31 mouse cellular contexts compared by ENCODE assay signal in the genomic region with DNA sequence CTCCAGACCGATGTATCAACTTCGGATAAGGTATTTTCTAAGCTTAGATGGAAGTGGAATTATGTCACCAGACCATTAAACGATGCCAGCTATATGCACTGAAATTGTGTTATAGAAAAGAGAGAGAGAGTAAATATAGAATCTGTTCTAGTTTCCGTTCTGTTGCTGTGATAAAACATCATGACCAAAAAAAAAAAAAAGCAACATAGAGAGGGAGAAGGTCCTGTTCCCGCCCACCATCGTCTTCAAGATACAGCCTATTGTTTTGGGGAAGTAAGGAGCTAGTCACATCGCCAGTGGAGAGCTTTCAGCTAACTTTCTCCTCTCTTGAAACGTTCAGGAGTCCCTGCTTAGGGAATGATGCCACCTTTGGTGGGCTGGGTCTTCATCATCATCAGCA.
"Had no signal": no experiment of that assay in that cellular context is flagged by ENCODE, and none has a peak within 500 bp of the region (broad histone marks: within the 10 kb centered on the region; RNA-seq: fewer than 3 reads in every experiment).

No protein-coding gene starts in this region.

- DNase-seq: left cerebral cortex, postnatal 4 days; liver; liver, embryonic 13.5 days; liver, postnatal 0 days; lung, adult 18-20 months; lung, adult 2 months; lung, embryonic 14.5 days; lung, postnatal 10 days; lung, postnatal 14 days; lung, postnatal 36 days; lung, postnatal 4 days; midbrain, embryonic 14.5 days had no signal

- H3K4me1 ChIP-seq: limb, embryonic 12.5 days; limb, embryonic 15.5 days; liver, embryonic 12.5 days; liver, embryonic 15.5 days; midbrain, embryonic 12.5 days; midbrain, embryonic 13.5 days; midbrain, embryonic 15.5 days had no signal

- H3K9ac ChIP-seq: limb, embryonic 12.5 days; limb, embryonic 13.5 days; limb, embryonic 15.5 days; liver, embryonic 12.5 days; liver, embryonic 13.5 days; liver, embryonic 14.5 days; liver, embryonic 15.5 days; liver, postnatal 0 days; lung, embryonic 14.5 days; lung, embryonic 15.5 days; midbrain, embryonic 12.5 days; midbrain, embryonic 13.5 days; midbrain, embryonic 15.5 days; neural tube, embryonic 12.5 days; neural tube, embryonic 13.5 days had no signal

- H3K9me3 ChIP-seq: limb, embryonic 10.5 days; limb, embryonic 12.5 days; limb, embryonic 13.5 days; limb, embryonic 15.5 days; liver, embryonic 12.5 days; liver, embryonic 13.5 days; liver, embryonic 15.5 days; lung, embryonic 15.5 days; megakaryocyte, embryonic 14.5 days; midbrain, embryonic 12.5 days; midbrain, embryonic 13.5 days; midbrain, embryonic 15.5 days; neural tube, embryonic 12.5 days; neural tube, embryonic 13.5 days had no signal

- H3K36me3 ChIP-seq: limb, embryonic 10.5 days; limb, embryonic 12.5 days; limb, embryonic 13.5 days; limb, embryonic 15.5 days; liver, embryonic 12.5 days; liver, embryonic 13.5 days; liver, embryonic 15.5 days; lung, embryonic 15.5 days; midbrain, embryonic 12.5 days; midbrain, embryonic 13.5 days; midbrain, embryonic 15.5 days; neural tube, embryonic 12.5 days; neural tube, embryonic 13.5 days had no signal

- H3K4me3 ChIP-seq: limb, embryonic 10.5 days; limb, embryonic 12.5 days; limb, embryonic 13.5 days; limb, embryonic 15.5 days; liver, embryonic 12.5 days; liver, embryonic 13.5 days; liver, embryonic 15.5 days; lung, embryonic 15.5 days; megakaryocyte, embryonic 14.5 days; midbrain, embryonic 12.5 days; midbrain, embryonic 13.5 days; midbrain, embryonic 15.5 days; myocyte; neural tube, embryonic 12.5 days; neural tube, embryonic 13.5 days had no signal

- H3K27ac ChIP-seq: limb, embryonic 10.5 days; limb, embryonic 12.5 days; limb, embryonic 13.5 days; limb, embryonic 15.5 days; liver, embryonic 12.5 days; liver, embryonic 13.5 days; liver, embryonic 14.5 days; liver, embryonic 15.5 days; macrophage; midbrain, embryonic 12.5 days; midbrain, embryonic 13.5 days; midbrain, embryonic 15.5 days; neural tube, embryonic 12.5 days; neural tube, embryonic 13.5 days had no signal

- H3K27me3 ChIP-seq: limb, embryonic 12.5 days; limb, embryonic 13.5 days; limb, embryonic 15.5 days; liver, embryonic 12.5 days; liver, embryonic 13.5 days; liver, embryonic 15.5 days; lung, embryonic 15.5 days; megakaryocyte, embryonic 14.5 days; midbrain, embryonic 12.5 days; midbrain, embryonic 13.5 days; midbrain, embryonic 15.5 days; neural tube, embryonic 12.5 days; neural tube, embryonic 13.5 days had no signal

- H3K4me2 ChIP-seq: limb, embryonic 12.5 days; limb, embryonic 13.5 days; limb, embryonic 15.5 days; liver, embryonic 11.5 days; liver, embryonic 12.5 days; liver, embryonic 13.5 days; liver, embryonic 15.5 days; lung, embryonic 14.5 days; lung, embryonic 15.5 days; midbrain, embryonic 12.5 days; midbrain, embryonic 13.5 days; midbrain, embryonic 15.5 days; neural tube, embryonic 12.5 days; neural tube, embryonic 13.5 days had no signal

- ATAC-seq: liver, embryonic 12.5 days; liver, postnatal 0 days; lung, postnatal 0 days; midbrain, embryonic 13.5 days; midbrain, embryonic 15.5 days; midbrain, embryonic 16.5 days had no signal
